Mouse (Mus musculus): ENCODE measurements around the gene Ripply3.

DNA sequence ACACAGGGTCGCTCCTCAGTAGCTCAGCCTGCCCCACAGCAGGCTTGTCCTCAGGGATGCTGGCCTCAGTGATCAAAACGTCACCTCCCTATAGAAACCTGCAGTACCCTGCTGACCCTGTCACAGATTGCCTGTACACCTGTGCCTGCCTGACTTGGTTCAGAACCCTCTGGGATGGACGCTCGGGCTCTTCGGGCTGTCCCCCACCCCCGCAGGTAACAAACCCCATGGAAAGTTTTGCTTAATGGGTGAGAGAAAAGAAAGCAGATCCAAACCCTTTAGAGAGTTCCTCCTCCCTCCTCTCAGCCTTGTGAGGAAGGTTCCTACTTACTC, 25.1 kb upstream of the Ripply3 start:
- TF ChIP-seq CTCF (IDR thresholded peaks at IDR 0.05; ENCODE audit: extremely low read depth, insufficient read depth, low read length) = no peak
- TF ChIP-seq POLR2A (IDR thresholded peaks at IDR 0.05; ENCODE audit: extremely low read depth, insufficient read depth, low read length) = no peak
